Mouse (Mus musculus): ENCODE results near the gene Adam26b. TPM values are rescaled to one million over a fixed set of nuclear protein-coding genes. Genes with fewer than 3 reads are reported as not detected.
"Not testable (repeated sequence)": the region's sequence is repeated elsewhere in the genome, so short reads cannot be mapped to it uniquely, and the experiment has no call there.

Adam26b gene
- polyA plus RNA-seq (2015; fragmentation: Nextera tagmentation; extraction: Ambion mirVana), result not detected in 2 replicates

GRCm38 (mm10) chr8:43528006-43528405 is at the start of gene Adam26b:
TSS of gene Adam26b (minus strand) at chr8:43528106.
- not testable (repeated sequence) for H3K36me3 ChIP-seq (ENCODE audit: insufficient read depth, low read length); H3K27ac ChIP-seq (ENCODE audit: low read length); DNase-seq (ENCODE audit: low spot score); ATAC-seq; H3K4me3 ChIP-seq (ENCODE audit: low read depth, low read length); H3K27me3 ChIP-seq (replicated peaks; ENCODE audit: insufficient read depth, low read length); H3K9me3 ChIP-seq (ENCODE audit: low read length); H3K4me1 ChIP-seq (ENCODE audit: insufficient read depth, low read depth, low read length); H3K9ac ChIP-seq (replicated peaks; ENCODE audit: low read depth); H3K4me2 ChIP-seq (replicated peaks; ENCODE audit: low read depth, low read length)

DNA sequence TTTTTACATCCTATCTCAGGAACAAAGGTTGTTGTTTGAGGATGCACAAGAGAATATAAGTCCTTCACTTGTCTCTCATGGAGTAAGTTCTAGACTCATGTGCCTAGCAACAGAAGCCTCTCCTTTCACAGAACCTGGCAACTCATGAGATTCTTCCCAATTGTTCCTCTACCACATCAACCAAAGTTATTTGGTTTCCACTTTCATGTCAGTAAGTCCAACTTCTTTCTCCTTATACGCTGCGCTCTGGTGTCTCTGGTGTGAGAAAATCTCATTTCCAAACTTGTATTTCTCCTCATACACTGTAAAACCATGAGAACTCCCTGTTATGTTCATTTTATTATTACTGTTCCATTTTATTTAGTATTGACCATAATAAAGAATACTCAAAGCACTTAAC is 48.7 kb upstream of the Adam26b start, which contains the start of gene Adam26a:
Gene Adam26a, minus strand, starts transcription at position 101 of the 400 bp plus-strand sequence.
- not testable (repeated sequence) for H3K9ac ChIP-seq (replicated peaks; ENCODE audit: low read depth); H3K4me1 ChIP-seq (ENCODE audit: insufficient read depth, low read depth, low read length); H3K9me3 ChIP-seq (ENCODE audit: low read length); H3K4me3 ChIP-seq (ENCODE audit: low read depth, low read length); H3K27ac ChIP-seq (ENCODE audit: low read length); ATAC-seq; DNase-seq (ENCODE audit: low spot score); H3K4me2 ChIP-seq (replicated peaks; ENCODE audit: low read depth, low read length); H3K27me3 ChIP-seq (replicated peaks; ENCODE audit: insufficient read depth, low read length); H3K36me3 ChIP-seq (ENCODE audit: insufficient read depth, low read length)
- 94% methylated on average over 2 of the region's 2 CpGs for WGBS

Other genes with a start within 250 kb of the Adam26b start
- gene Zfp42, start 221.1 kb downstream of the Adam26b start, polyA plus RNA-seq (2015; fragmentation: Nextera tagmentation; extraction: Ambion mirVana), result not detected in 2 replicates
- gene Adam26a, start 48.6 kb upstream of the Adam26b start, polyA plus RNA-seq (2015; fragmentation: Nextera tagmentation; extraction: Ambion mirVana), result not detected in 2 replicates
- gene Gm5346, start 99.2 kb upstream of the Adam26b start, polyA plus RNA-seq (2015; fragmentation: Nextera tagmentation; extraction: Ambion mirVana), result not detected in 2 replicates
- not detected in 2 replicates for gene Adam34, start 181.9 kb upstream of the Adam26b start, polyA plus RNA-seq (2015; fragmentation: Nextera tagmentation; extraction: Ambion mirVana)

Measured in lung, postnatal 0 days (tissue).